Mouse (Mus musculus) forebrain, embryonic 11.5 days (tissue): Measurements from ENCODE around the gene Aqr. TPM values are rescaled to one million over a fixed set of nuclear protein-coding genes. Genes with fewer than 3 reads are reported as not detected.

Source experiments
- ATAC-seq: fragments of 200-750 bp; cut with Nextera tagmentation; replicated peaks from 2 replicates; pipeline ENCODE4 v1.8.0; 2017; ENCODE audit warnings: moderate TSS enrichment; ENCODE audit not compliant: low FRiP score
- DNase-seq: peaks from one replicate; pipeline ENCODE4 v3.0.0-alpha.2; 2017; ENCODE audit warnings: low spot score
- H3K27ac ChIP-seq: fragments of 300-500 bp; sonication (generic); 2 replicates; pipeline ENCODE4 v1.5.1; 2014; ENCODE audit warnings: low read depth, low read length
- H3K27me3 ChIP-seq: fragments of 300-500 bp; sonication (generic); 2 replicates; pipeline ENCODE4 v1.6.1; 2014; ENCODE audit warnings: mild to moderate bottlenecking, low read length, mixed read lengths; ENCODE audit not compliant: control insufficient read depth, insufficient read depth
- H3K36me3 ChIP-seq: fragments of 300-500 bp; sonication (generic); 2 replicates; pipeline ENCODE4 v1.6.1; 2014; ENCODE audit warnings: mild to moderate bottlenecking, low read length, moderate library complexity, mixed read lengths; ENCODE audit not compliant: control insufficient read depth, insufficient read depth
- H3K4me1 ChIP-seq: fragments of 300-500 bp; sonication (generic); replicated peaks from 2 replicates; pipeline ENCODE4 v1.6.1; 2014; ENCODE audit warnings: low read length, mixed read lengths; ENCODE audit not compliant: control insufficient read depth, insufficient read depth
- H3K4me2 ChIP-seq: fragments of 300-500 bp; sonication (generic); 2 replicates; pipeline ENCODE4 v1.6.1; 2014; ENCODE audit warnings: low read depth, mild to moderate bottlenecking, low read length, moderate library complexity, mixed read lengths; ENCODE audit not compliant: severe bottlenecking
- H3K4me3 ChIP-seq: fragments of 300-500 bp; sonication (generic); 2 replicates; pipeline ENCODE4 v1.5.1; 2014; ENCODE audit warnings: low read depth, low read length
- H3K9ac ChIP-seq: fragments of 300-500 bp; sonication (generic); 2 replicates; pipeline ENCODE4 v1.6.1; 2014; ENCODE audit warnings: low read length
- H3K9me3 ChIP-seq: fragments of 300-500 bp; sonication (generic); 2 replicates; pipeline ENCODE4 v1.6.1; 2016; ENCODE audit warnings: low read length, mixed read lengths; ENCODE audit not compliant: control insufficient read depth
- WGBS: fragments of 180-500 bp; shearing (Covaris S2); extraction: QIAGEN DNeasy Blood & Tissue Kit; methylation state at CpG from one replicate; pipeline ENCODE4 v1.1.7; 2014; 5-methylcytosine and 5-hydroxymethylcytosine counted together
- polyA plus RNA-seq: library from polyadenylated mRNA; unstranded; fragments of >200 nt; fragmentation: Nextera tagmentation; extraction: Ambion mirVana; gene quantifications from 2 replicates; pipeline ENCODE4 v1.2.1, GENCODE M21; 2014

The Aqr gene
- polyA plus RNA-seq, 1 experiment from 2014 or later = 63.9 TPM

GRCm38 (mm10) chr2:114099816-114100215 is 87.0 kb downstream of the Aqr start:
- 81% methylated on average over 3 of the region's 3 CpGs for WGBS
- no peak overlapping the region for H3K9ac ChIP-seq
- no peak overlapping the region for H3K27ac ChIP-seq
- H3K4me1 ChIP-seq = no peaks in the 10 kb centered on the region
- no peak for ATAC-seq
- no peaks in the 10 kb centered on the region; the same call in 1 of the 2 replicates for H3K36me3 ChIP-seq
- H3K4me2 ChIP-seq = no peak overlapping the region
- no peaks in the 10 kb centered on the region for H3K27me3 ChIP-seq
- no peak for DNase-seq
- no peak overlapping the region for H3K4me3 ChIP-seq
- no peaks in the 10 kb centered on the region for H3K9me3 ChIP-seq

- ATAC-seq (no peak), DNase-seq (no peak)
- Histone ChIP-seq H3K4me1 (no peaks in the 10 kb centered on the region), H3K9me3 (no peaks in the 10 kb centered on the region), H3K4me3 (no peak overlapping the region), H3K27me3 (no peaks in the 10 kb centered on the region), H3K4me2 (no peak overlapping the region), H3K27ac (no peak overlapping the region), H3K9ac (no peak overlapping the region), H3K36me3 (no peaks in the 10 kb centered on the region; the same call in 1 of the 2 replicates)
- 95% methylated on average over 5 of the region's 5 CpGs for WGBS
Measured at GRCm38 (mm10) chr2:114099109-114099508, 87.7 kb downstream of the Aqr start.

- H3K9ac ChIP-seq = no peak overlapping the region
- H3K36me3 ChIP-seq = no peaks in the 10 kb centered on the region; the same call in 1 of the 2 replicates
- H3K4me1 ChIP-seq = no peaks in the 10 kb centered on the region
- no peak overlapping the region for H3K4me2 ChIP-seq
- H3K9me3 ChIP-seq = no peaks in the 10 kb centered on the region
- no peak for DNase-seq
- WGBS = 93% methylated on average over 4 of the region's 4 CpGs
- H3K27ac ChIP-seq = no peak overlapping the region
- no peaks in the 10 kb centered on the region for H3K27me3 ChIP-seq
- ATAC-seq = no peak
- no peak overlapping the region for H3K4me3 ChIP-seq
Measured at GRCm38 (mm10) chr2:114097627-114098026, 89.2 kb downstream of the Aqr start.

- Histone ChIP-seq H3K27me3 (no peaks in the 10 kb centered on the region), H3K4me2 (no peak overlapping the region), H3K4me3 (no peak overlapping the region), H3K27ac (no peak overlapping the region), H3K4me1 (no peaks in the 10 kb centered on the region), H3K36me3 (no peaks in the 10 kb centered on the region; the same call in 1 of the 2 replicates), H3K9me3 (no peaks in the 10 kb centered on the region), H3K9ac (no peak overlapping the region)
- ATAC-seq = no peak
- 94% methylated on average over 1 of the region's 1 CpGs for WGBS
- no peak for DNase-seq
Measured at GRCm38 (mm10) chr2:114096570-114096969, 90.3 kb downstream of the Aqr start.

GRCm38 (mm10) chr2:114095348-114095747 is 91.5 kb downstream of the Aqr start:
- 89% methylated on average over 5 of the region's 5 CpGs for WGBS

GRCm38 (mm10) chr2:114094696-114095095 is 92.1 kb downstream of the Aqr start:
- WGBS = 92% methylated on average over 1 of the region's 1 CpGs
- ATAC-seq = no peak

More at GRCm38 (mm10) chr2:114095348-114095747, 91.5 kb downstream of the Aqr start:
- ATAC-seq (no peak), DNase-seq (no peak)
- no peak overlapping the region for H3K4me3 ChIP-seq
- no peaks in the 10 kb centered on the region for H3K9me3 ChIP-seq
- H3K27ac ChIP-seq = no peak overlapping the region
- no peaks in the 10 kb centered on the region; the same call in 1 of the 2 replicates for H3K36me3 ChIP-seq
- no peaks in the 10 kb centered on the region for H3K27me3 ChIP-seq
- H3K4me2 ChIP-seq = no peak overlapping the region
- H3K9ac ChIP-seq = no peak overlapping the region
- H3K4me1 ChIP-seq = no peaks in the 10 kb centered on the region

GRCm38 (mm10) chr2:114093577-114093976 is 93.2 kb downstream of the Aqr start:
- 86% methylated on average over 9 of the region's 9 CpGs for WGBS
- no peak overlapping the region for H3K4me2 ChIP-seq
- DNase-seq (no peak), ATAC-seq (no peak)
- no peaks in the 10 kb centered on the region for H3K9me3 ChIP-seq
- no peak overlapping the region for H3K4me3 ChIP-seq
- no peaks in the 10 kb centered on the region for H3K36me3 ChIP-seq
- H3K4me1 ChIP-seq = no peaks in the 10 kb centered on the region
- no peaks in the 10 kb centered on the region for H3K27me3 ChIP-seq
- H3K9ac ChIP-seq = no peak overlapping the region
- no peak overlapping the region for H3K27ac ChIP-seq

More at GRCm38 (mm10) chr2:114094696-114095095, 92.1 kb downstream of the Aqr start:
- Histone ChIP-seq H3K36me3 (no peaks in the 10 kb centered on the region; the same call in 1 of the 2 replicates), H3K4me3 (no peak overlapping the region), H3K27ac (no peak overlapping the region), H3K9ac (no peak overlapping the region), H3K4me2 (no peak overlapping the region), H3K4me1 (no peaks in the 10 kb centered on the region), H3K9me3 (no peaks in the 10 kb centered on the region), H3K27me3 (no peaks in the 10 kb centered on the region)
- DNase-seq = no peak

GRCm38 (mm10) chr2:114089862-114090261 is 97.0 kb downstream of the Aqr start:
- 93% methylated on average over 3 of the region's 3 CpGs for WGBS
- DNase-seq = no peak

GRCm38 (mm10) chr2:114087271-114087670 is 99.6 kb downstream of the Aqr start:
- DNase-seq = no peak
- Histone ChIP-seq H3K9me3 (no peaks in the 10 kb centered on the region), H3K4me3 (no peak overlapping the region), H3K27me3 (no peaks in the 10 kb centered on the region), H3K4me2 (no peak overlapping the region), H3K9ac (no peak overlapping the region), H3K27ac (no peak overlapping the region), H3K36me3 (no peaks in the 10 kb centered on the region), H3K4me1 (no peaks in the 10 kb centered on the region)
- 76% methylated on average over 1 of the region's 1 CpGs for WGBS
- no peak for ATAC-seq

More at GRCm38 (mm10) chr2:114089862-114090261, 97.0 kb downstream of the Aqr start:
- ATAC-seq = no peak
- Histone ChIP-seq H3K36me3 (no peaks in the 10 kb centered on the region), H3K4me2 (no peak overlapping the region), H3K27ac (no peak overlapping the region), H3K9me3 (no peaks in the 10 kb centered on the region), H3K9ac (no peak overlapping the region), H3K4me1 (no peaks in the 10 kb centered on the region), H3K27me3 (no peaks in the 10 kb centered on the region), H3K4me3 (no peak overlapping the region)
